Comparison of ENCODE assay signal across 10 mouse cellular contexts in genomic region chr9:121936952-121937351, GRCm38 (mm10). TPM values are rescaled to one million over a fixed set of nuclear protein-coding genes. Genes with fewer than 3 reads are reported as not detected.
DNase-seq lines count a peak whose midpoint lies in the region; ATAC-seq lines count a peak whose summit lies in the region.
"Had no signal": no experiment of that assay in that cellular context is flagged by ENCODE, and none has a peak within 500 bp of the region (broad histone marks: within the 10 kb centered on the region; RNA-seq: fewer than 3 reads in every experiment).

No protein-coding gene starts in this region.

- no peak for DNase-seq in kidney, adult 9 months
- DNase-seq in R1 (ENCODE audit: low read depth, low spot score): peak; percentile 74
- DNase-seq in midbrain, embryonic 14.5 days: peak; percentile 34
- DNase-seq in urinary bladder, postnatal 25 days (ENCODE audit: low spot score): no peak
- DNase-seq in layer of hippocampus, postnatal 14 days (ENCODE audit: low spot score in 2 of 2): no peak
- no peak for DNase-seq in heart, postnatal 10 days
- DNase-seq: gastrocnemius, postnatal 10 days had no signal

- H3K4me1 ChIP-seq in kidney, embryonic 14.5 days (ENCODE audit: control insufficient read depth, insufficient read depth, low read length): no peaks in the 10 kb centered on the region
- H3K4me1 ChIP-seq in forebrain, embryonic 15.5 days: no peaks in the 10 kb centered on the region
- no peaks in the 10 kb centered on the region for H3K4me1 ChIP-seq in midbrain, embryonic 14.5 days (ENCODE audit: control insufficient read depth, insufficient read depth, low read length)

- no peak for ATAC-seq in kidney, embryonic 14.5 days (ENCODE audit: low FRiP score, low TSS enrichment)
- peak; percentile 75 for ATAC-seq in forebrain, embryonic 15.5 days (replicated peaks)
- ATAC-seq in midbrain, embryonic 14.5 days (ENCODE audit: low FRiP score, low TSS enrichment): peak; percentile 62

- H3K4me2 ChIP-seq in kidney, embryonic 14.5 days (replicated peaks; ENCODE audit: low read depth, low read length): 0 out of 2 replicates have a peak overlapping the region, but pooled peaks have one; percentile 34
- H3K4me2 ChIP-seq in forebrain, embryonic 15.5 days (replicated peaks): peak overlapping the region; percentile 48; the same call in 1 of the 2 replicates
- H3K4me2 ChIP-seq in midbrain, embryonic 14.5 days (ENCODE audit: low read length): peak overlapping the region; percentile 45

- no peaks in the 10 kb centered on the region for H3K9me3 ChIP-seq in kidney, embryonic 14.5 days (ENCODE audit: control insufficient read depth, low read length)
- H3K9me3 ChIP-seq in forebrain, embryonic 15.5 days: no peaks in the 10 kb centered on the region
- H3K9me3 ChIP-seq in midbrain, embryonic 14.5 days (ENCODE audit: control insufficient read depth, low read length): no peaks in the 10 kb centered on the region

- no peak overlapping the region for H3K4me3 ChIP-seq in kidney, embryonic 14.5 days (ENCODE audit: low read length)
- peak overlapping the region; percentile 50 for H3K4me3 ChIP-seq in forebrain, embryonic 15.5 days
- peak overlapping the region; percentile 37 for H3K4me3 ChIP-seq in midbrain, embryonic 14.5 days (replicated peaks; ENCODE audit: low read depth, low read length)

- WGBS in kidney, embryonic 14.5 days: 92% methylated on average over 1 of the region's 1 CpGs
- 73% methylated on average over 1 of the region's 1 CpGs for WGBS in forebrain, embryonic 15.5 days
- WGBS in midbrain, embryonic 14.5 days: 60% methylated on average over 1 of the region's 1 CpGs

- H3K9ac ChIP-seq in kidney, embryonic 14.5 days (ENCODE audit: low read depth, low read length): 0 out of 2 replicates have a peak overlapping the region, but pooled peaks have one; percentile 7
- H3K9ac ChIP-seq in forebrain, embryonic 15.5 days (replicated peaks): no peak overlapping the region; the same call in 1 of the 2 replicates
- H3K9ac ChIP-seq in midbrain, embryonic 14.5 days (replicated peaks; ENCODE audit: low read length): no peak overlapping the region

- intact Hi-C loops in heart, postnatal 10 days (cut with DNase I): no loop called here

- no peak overlapping the region for H3K27ac ChIP-seq in kidney, embryonic 14.5 days (ENCODE audit: low read depth, low read length)
- peak overlapping the region; percentile 67 for H3K27ac ChIP-seq in forebrain, embryonic 15.5 days (replicated peaks)
- H3K27ac ChIP-seq in midbrain, embryonic 14.5 days (replicated peaks; ENCODE audit: low read depth, low read length): peak overlapping the region; percentile 75

- no peaks in the 10 kb centered on the region for H3K36me3 ChIP-seq in kidney, embryonic 14.5 days (ENCODE audit: control insufficient read depth, insufficient read depth, low read length)
- no peaks in the 10 kb centered on the region for H3K36me3 ChIP-seq in forebrain, embryonic 15.5 days
- H3K36me3 ChIP-seq in midbrain, embryonic 14.5 days (ENCODE audit: control insufficient read depth, insufficient read depth, low read length): no peaks in the 10 kb centered on the region

- no peaks in the 10 kb centered on the region; the same call in 1 of the 2 replicates for H3K27me3 ChIP-seq in kidney, embryonic 14.5 days (ENCODE audit: control insufficient read depth, insufficient read depth, low read length)
- no peaks in the 10 kb centered on the region for H3K27me3 ChIP-seq in forebrain, embryonic 15.5 days
- no peaks in the 10 kb centered on the region for H3K27me3 ChIP-seq in midbrain, embryonic 14.5 days (ENCODE audit: control insufficient read depth, insufficient read depth, low read length)

RNA-seq across cellular contexts. Expression of gene Fam198a, which starts 13.8 kb away (rescaled TPM):
- polyA plus RNA-seq in kidney, embryonic 14.5 days (2014; fragmentation: Nextera tagmentation; extraction: Ambion mirVana): 0.73 and 1.0 TPM in 2 replicates
- 1.4 TPM in 2 replicates for polyA plus RNA-seq in forebrain, embryonic 15.5 days (2015; fragmentation: Nextera tagmentation; extraction: Ambion mirVana)
- polyA plus RNA-seq in midbrain, embryonic 14.5 days (2014; fragmentation: Nextera tagmentation; extraction: Ambion mirVana): 0.80 and 0.81 TPM in 2 replicates
- total RNA-seq in layer of hippocampus, postnatal 14 days (2021): 1 to 10 TPM; 3.5 to 4.7 TPM
- total RNA-seq in heart, postnatal 10 days (2021): 1 to 10 TPM; 2.2 to 2.6 TPM

RNA-seq across cellular contexts. Expression of gene Cyp8b1, which starts 20.8 kb away (rescaled TPM):
- polyA plus RNA-seq in kidney, embryonic 14.5 days (2014; fragmentation: Nextera tagmentation; extraction: Ambion mirVana): not detected in 2 replicates
- 0.15 TPM in 1 of 2 replicates, not detected in the other for polyA plus RNA-seq in forebrain, embryonic 15.5 days (2015; fragmentation: Nextera tagmentation; extraction: Ambion mirVana)
- polyA plus RNA-seq in midbrain, embryonic 14.5 days (2014; fragmentation: Nextera tagmentation; extraction: Ambion mirVana): not detected in 2 replicates
- total RNA-seq in layer of hippocampus, postnatal 14 days (2021): not detected
- total RNA-seq in heart, postnatal 10 days (2021): not detected
- total RNA-seq: gastrocnemius, postnatal 10 days; megakaryocyte progenitor cell, adult 5-6 weeks had no signal

RNA-seq across cellular contexts. Expression of gene Ackr2, which starts 38.8 kb away (rescaled TPM):
- 0.42 and 0.96 TPM in 2 replicates for polyA plus RNA-seq in kidney, embryonic 14.5 days (2014; fragmentation: Nextera tagmentation; extraction: Ambion mirVana)
- 1.9 and 2.7 TPM in 2 replicates for polyA plus RNA-seq in forebrain, embryonic 15.5 days (2015; fragmentation: Nextera tagmentation; extraction: Ambion mirVana)
- polyA plus RNA-seq in midbrain, embryonic 14.5 days (2014; fragmentation: Nextera tagmentation; extraction: Ambion mirVana): 3.2 and 4.5 TPM in 2 replicates
- 1 to 10 TPM; 2.6 to 4.2 TPM for total RNA-seq in layer of hippocampus, postnatal 14 days (2021)
- 1 to 10 TPM; 3.2 to 3.9 TPM for total RNA-seq in heart, postnatal 10 days (2021)
- total RNA-seq: megakaryocyte progenitor cell, adult 5-6 weeks had no signal

RNA-seq across cellular contexts. Expression of gene Pomgnt2, which starts 60.0 kb away (rescaled TPM):
- 8.6 and 11.6 TPM in 2 replicates for polyA plus RNA-seq in kidney, embryonic 14.5 days (2014; fragmentation: Nextera tagmentation; extraction: Ambion mirVana)
- polyA plus RNA-seq in forebrain, embryonic 15.5 days (2015; fragmentation: Nextera tagmentation; extraction: Ambion mirVana): 23.9 and 28.3 TPM in 2 replicates
- polyA plus RNA-seq in midbrain, embryonic 14.5 days (2014; fragmentation: Nextera tagmentation; extraction: Ambion mirVana): 22.4 and 23.0 TPM in 2 replicates
- total RNA-seq in layer of hippocampus, postnatal 14 days (2021): 10 to 100 TPM; 39.0 to 39.2 TPM
- 1 to 10 TPM; 7.1 to 7.6 TPM for total RNA-seq in heart, postnatal 10 days (2021)

Comparison
In these comparisons a context has a peak if more than half of its experiments do, and no peak if none do; other contexts are left out.
1. DNase-seq: peak in R1 (single experiment) and midbrain, embryonic 14.5 days (single experiment); none in kidney, adult 9 months (single experiment), urinary bladder, postnatal 25 days (single experiment), layer of hippocampus, postnatal 14 days (0 of 2) and heart, postnatal 10 days (0 of 2).
2. Peak in every context shown above with its lines, with median percentiles within 50 percentile points of each other: H3K4me2 ChIP-seq.